Mouse (Mus musculus) intestine, embryonic 16.5 days (tissue): ENCODE data around the gene Mapk10. TPM values are rescaled to one million over a fixed set of nuclear protein-coding genes. Genes with fewer than 3 reads are reported as not detected.
"Not testable (repeated sequence)": the region's sequence is repeated elsewhere in the genome, so short reads cannot be mapped to it uniquely, and the experiment has no call there.

Source experiments
- ATAC-seq: fragments of 200-750 bp; cut with Nextera tagmentation; 2 replicates; pipeline ENCODE4 v1.8.0; 2017; ENCODE audit warnings: moderate TSS enrichment, moderate library complexity
- H3K27ac ChIP-seq: fragments of 300-500 bp; sonication (generic); 2 replicates; pipeline ENCODE4 v1.5.1; 2014; ENCODE audit warnings: mild to moderate bottlenecking, low read length
- H3K27me3 ChIP-seq: fragments of 300-500 bp; sonication (generic); replicated peaks from 2 replicates; pipeline ENCODE4 v1.6.1; 2014; ENCODE audit warnings: low read length, control low read depth, mixed read lengths; ENCODE audit not compliant: control insufficient read depth, insufficient read depth
- H3K36me3 ChIP-seq: fragments of 300-500 bp; sonication (generic); 2 replicates; pipeline ENCODE4 v1.6.1; 2014; ENCODE audit warnings: low read length, control low read depth; ENCODE audit not compliant: control insufficient read depth, insufficient read depth
- H3K4me1 ChIP-seq: fragments of 300-500 bp; sonication (generic); 2 replicates; pipeline ENCODE4 v1.6.1; 2014; ENCODE audit warnings: low read length, control low read depth, mixed read lengths; ENCODE audit not compliant: control insufficient read depth, insufficient read depth
- H3K4me2 ChIP-seq: fragments of 300-500 bp; sonication (generic); 2 replicates; pipeline ENCODE4 v1.6.1; 2014; ENCODE audit warnings: low read depth, low read length, control low read depth
- H3K4me3 ChIP-seq: fragments of 300-500 bp; sonication (generic); 2 replicates; pipeline ENCODE4 v1.5.1; 2014; ENCODE audit warnings: mild to moderate bottlenecking, low read length
- H3K9ac ChIP-seq: fragments of 300-500 bp; sonication (generic); 2 replicates; pipeline ENCODE4 v1.6.1; 2014; ENCODE audit warnings: low read depth, low read length
- H3K9me3 ChIP-seq: fragments of 300-500 bp; sonication (generic); 2 replicates; pipeline ENCODE4 v1.6.1; 2016; ENCODE audit warnings: low read length, control low read depth; ENCODE audit not compliant: control insufficient read depth
- WGBS: fragments of 180-500 bp; shearing (Covaris S2); extraction: QIAGEN DNeasy Blood & Tissue Kit; methylation state at CpG from one replicate; pipeline ENCODE4 v1.1.7; 2014; 5-methylcytosine and 5-hydroxymethylcytosine counted together
- polyA plus RNA-seq: library from polyadenylated mRNA; unstranded; fragments of >200 nt; fragmentation: Nextera tagmentation; extraction: Ambion mirVana; gene quantifications from 2 replicates; pipeline ENCODE4 v1.2.1, GENCODE M21; 2015

Gene Mapk10
- polyA plus RNA-seq, 1 experiment from 2014 or later = 5.3 TPM

DNA sequence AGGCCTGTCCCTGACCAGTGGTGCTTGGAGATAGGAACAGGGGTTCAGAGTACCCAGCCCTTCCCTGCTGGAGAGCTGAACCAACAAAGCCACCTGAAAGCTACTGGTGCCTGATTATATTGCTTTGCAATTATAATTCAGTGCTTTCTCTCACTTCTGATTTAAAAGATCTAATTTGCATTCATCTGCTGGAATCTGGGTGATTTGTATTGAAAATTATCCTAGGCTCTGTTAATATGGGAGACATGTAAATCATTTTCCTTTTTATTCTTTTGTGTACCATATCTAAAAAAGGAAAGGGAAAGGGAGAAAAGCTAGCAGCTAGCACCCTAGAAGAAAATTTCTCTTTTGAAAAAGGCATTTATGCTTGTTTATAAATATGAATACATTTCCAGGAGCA, 234.6 kb downstream of the Mapk10 start:
- Histone ChIP-seq H3K9ac (no peak overlapping the region), H3K9me3 (no peaks in the 10 kb centered on the region), H3K27me3 (no peaks in the 10 kb centered on the region), H3K4me3 (no peak overlapping the region), H3K4me2 (no peak overlapping the region), H3K36me3 (no peaks in the 10 kb centered on the region), H3K27ac (no peak overlapping the region), H3K4me1 (no peaks in the 10 kb centered on the region)
- no peak for ATAC-seq

- Histone ChIP-seq H3K9me3 (no peaks in the 10 kb centered on the region), H3K4me2 (no peak overlapping the region), H3K36me3 (no peaks in the 10 kb centered on the region), H3K4me3 (no peak overlapping the region), H3K4me1 (no peaks in the 10 kb centered on the region), H3K27ac (no peak overlapping the region), H3K27me3 (no peaks in the 10 kb centered on the region), H3K9ac (no peak overlapping the region)
- no peak for ATAC-seq
- 66% methylated on average over 4 of the region's 4 CpGs for WGBS
Observed at GRCm38 (mm10) chr5:102974400-102974799, 236.7 kb downstream of the Mapk10 start.

- Histone ChIP-seq H3K27ac (no peak overlapping the region), H3K4me2 (no peak overlapping the region), H3K4me3 (no peak overlapping the region), H3K36me3 (no peaks in the 10 kb centered on the region), H3K9me3 (no peaks in the 10 kb centered on the region), H3K27me3 (no peaks in the 10 kb centered on the region), H3K9ac (no peak overlapping the region), H3K4me1 (no peaks in the 10 kb centered on the region)
- no peak for ATAC-seq
- 90% methylated on average over 5 of the region's 5 CpGs for WGBS
Observed at GRCm38 (mm10) chr5:102964396-102964795, 246.7 kb downstream of the Mapk10 start.

- no peak overlapping the region for H3K4me3 ChIP-seq
- H3K27ac ChIP-seq = no peak overlapping the region
- no peaks in the 10 kb centered on the region for H3K4me1 ChIP-seq
- no peaks in the 10 kb centered on the region for H3K27me3 ChIP-seq
- no peak for ATAC-seq
- H3K36me3 ChIP-seq = no peaks in the 10 kb centered on the region
- no peaks in the 10 kb centered on the region for H3K9me3 ChIP-seq
- no peak overlapping the region for H3K4me2 ChIP-seq
- H3K9ac ChIP-seq = no peak overlapping the region
- WGBS = 86% methylated on average over 8 of the region's 8 CpGs
Observed at GRCm38 (mm10) chr5:102953414-102953813, 257.7 kb downstream of the Mapk10 start.

DNA sequence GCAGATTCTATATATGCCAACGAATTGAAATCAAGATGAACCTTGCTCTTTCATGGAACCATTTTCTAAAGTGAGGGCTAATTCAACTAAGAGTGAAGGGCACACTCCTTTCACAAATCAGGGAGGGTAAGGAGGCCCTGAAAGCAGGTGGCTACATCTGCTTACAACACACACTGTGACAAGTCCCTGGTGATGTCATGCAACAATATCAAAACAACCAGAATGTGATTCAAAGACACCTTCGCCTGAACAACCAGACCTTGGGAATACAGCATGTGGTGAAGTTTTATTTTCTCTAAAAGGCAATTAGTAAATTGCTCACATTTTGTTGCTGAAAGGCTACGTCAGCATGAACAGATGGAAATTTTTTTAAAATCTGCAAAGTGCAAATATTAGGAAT, 258.2 kb downstream of the Mapk10 start:
- H3K9ac ChIP-seq = no peak overlapping the region
- no peaks in the 10 kb centered on the region for H3K4me1 ChIP-seq
- H3K27me3 ChIP-seq = no peaks in the 10 kb centered on the region
- no peak for ATAC-seq
- no peak overlapping the region for H3K27ac ChIP-seq
- H3K4me3 ChIP-seq = no peak overlapping the region
- H3K4me2 ChIP-seq = no peak overlapping the region
- no peaks in the 10 kb centered on the region for H3K9me3 ChIP-seq
- H3K36me3 ChIP-seq = no peaks in the 10 kb centered on the region
- WGBS = 82% methylated on average over 3 of the region's 3 CpGs

GRCm38 (mm10) chr5:102947061-102947711, 263.9 kb downstream of the Mapk10 start:
- no peak overlapping the region for H3K27ac ChIP-seq
- H3K36me3 ChIP-seq = no peaks in the 10 kb centered on the region
- 0 out of 2 replicates have a peak, but pooled peaks cover 5% of the 10 kb centered on the region for H3K4me1 ChIP-seq
- no peak for ATAC-seq
- H3K9me3 ChIP-seq = no peaks in the 10 kb centered on the region
- no peak overlapping the region for H3K4me3 ChIP-seq
- H3K27me3 ChIP-seq = no peaks in the 10 kb centered on the region
- H3K9ac ChIP-seq = no peak overlapping the region
- no peak overlapping the region for H3K4me2 ChIP-seq
- 74% methylated on average over 8 of the region's 8 CpGs for WGBS

DNA sequence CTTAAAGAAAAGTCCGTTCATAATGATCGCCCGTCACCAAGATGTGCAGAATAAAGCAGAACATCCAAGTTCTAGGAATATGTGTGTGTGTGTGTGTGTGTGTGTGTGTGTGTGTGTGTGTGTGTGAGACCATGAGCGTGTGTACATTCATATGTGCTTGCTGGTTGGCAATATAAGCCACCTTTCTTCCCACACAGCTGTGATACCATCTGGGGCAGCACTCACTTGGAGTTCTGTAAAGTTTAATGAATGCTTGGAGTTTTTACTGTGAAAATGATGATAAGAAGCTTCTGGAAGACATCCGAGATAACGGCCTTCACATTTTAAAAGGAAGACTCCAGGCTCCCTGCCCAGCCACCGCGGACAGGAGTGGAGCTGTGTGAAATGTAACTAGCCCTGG, 264.5 kb downstream of the Mapk10 start:
- WGBS = 73% methylated on average over 8 of the region's 8 CpGs
- Histone ChIP-seq H3K4me1 (0 out of 2 replicates have a peak, but pooled peaks cover 5% of the 10 kb centered on the region), H3K27me3 (no peaks in the 10 kb centered on the region), H3K27ac (no peak overlapping the region), H3K36me3 (no peaks in the 10 kb centered on the region), H3K9me3 (no peaks in the 10 kb centered on the region), H3K9ac (no peak overlapping the region), H3K4me2 (no peak overlapping the region), H3K4me3 (no peak overlapping the region)
- no peak for ATAC-seq

- H3K36me3 ChIP-seq, H3K4me3 ChIP-seq, H3K9me3 ChIP-seq, H3K9ac ChIP-seq, H3K27ac ChIP-seq, H3K27me3 ChIP-seq, H3K4me2 ChIP-seq, ATAC-seq, H3K4me1 ChIP-seq: not testable (repeated sequence)
- 74% methylated on average over 17 of the region's 17 CpGs for WGBS
Observed at GRCm38 (mm10) chr5:102943864-102944630, 267.1 kb downstream of the Mapk10 start.

- H3K9me3 ChIP-seq = no peaks in the 10 kb centered on the region
- ATAC-seq = no peak
- no peaks in the 10 kb centered on the region for H3K4me1 ChIP-seq
- H3K4me2 ChIP-seq = no peak overlapping the region
- WGBS = 53% methylated on average over 6 of the region's 6 CpGs
- H3K36me3 ChIP-seq = no peaks in the 10 kb centered on the region
- H3K4me3 ChIP-seq = no peak overlapping the region
- H3K27me3 ChIP-seq = no peaks in the 10 kb centered on the region
- no peak overlapping the region for H3K27ac ChIP-seq
- no peak overlapping the region for H3K9ac ChIP-seq
Observed at GRCm38 (mm10) chr5:102930161-102930560, 281.0 kb downstream of the Mapk10 start.
